Mouse (Mus musculus) forebrain, embryonic 10.5 days (tissue): ENCODE measurements around the gene Dclre1c. TPM values are rescaled to one million over a fixed set of nuclear protein-coding genes. Genes with fewer than 3 reads are reported as not detected.

ENCODE experiments used
- DNase-seq: peaks from one replicate; pipeline ENCODE4 v3.0.0-alpha.2; 2017; ENCODE audit warnings: low spot score; ENCODE audit errors: extremely low spot score
- H3K27ac ChIP-seq: fragments of 300-500 bp; sonication (generic); 2 replicates; pipeline ENCODE4 v1.5.1; 2016; ENCODE audit warnings: mild to moderate bottlenecking
- H3K27me3 ChIP-seq: fragments of 300-500 bp; sonication (generic); 2 replicates; pipeline ENCODE4 v1.6.1; 2016; ENCODE audit warnings: mild to moderate bottlenecking; ENCODE audit not compliant: poor library complexity, severe bottlenecking
- H3K36me3 ChIP-seq: fragments of 300-500 bp; sonication (generic); replicated peaks from 2 replicates; pipeline ENCODE4 v1.6.1; 2016; ENCODE audit warnings: mild to moderate bottlenecking, moderate library complexity
- H3K4me1 ChIP-seq: fragments of 300-500 bp; sonication (generic); 2 replicates; pipeline ENCODE4 v1.6.1; 2016
- H3K4me3 ChIP-seq: fragments of 300-500 bp; sonication (generic); 2 replicates; pipeline ENCODE4 v1.5.1; 2016; ENCODE audit warnings: mild to moderate bottlenecking, moderate library complexity
- H3K9me3 ChIP-seq: fragments of 300-500 bp; sonication (generic); 2 replicates; pipeline ENCODE4 v1.6.1; 2016; ENCODE audit warnings: mild to moderate bottlenecking, moderate library complexity
- WGBS: fragments of 180-500 bp; shearing (Covaris S2); methylation state at CpG from one replicate; pipeline ENCODE4 v1.1.7; 2016; 5-methylcytosine and 5-hydroxymethylcytosine counted together
- polyA plus RNA-seq: library from polyadenylated mRNA; unstranded; fragments of >200 nt; fragmentation: Nextera tagmentation; extraction: Ambion mirVana; gene quantifications from 2 replicates; pipeline ENCODE4 v1.2.1, GENCODE M21; 2016

The Dclre1c gene
- polyA plus RNA-seq, 1 experiment from 2014 or later = 10.2 TPM

DNA sequence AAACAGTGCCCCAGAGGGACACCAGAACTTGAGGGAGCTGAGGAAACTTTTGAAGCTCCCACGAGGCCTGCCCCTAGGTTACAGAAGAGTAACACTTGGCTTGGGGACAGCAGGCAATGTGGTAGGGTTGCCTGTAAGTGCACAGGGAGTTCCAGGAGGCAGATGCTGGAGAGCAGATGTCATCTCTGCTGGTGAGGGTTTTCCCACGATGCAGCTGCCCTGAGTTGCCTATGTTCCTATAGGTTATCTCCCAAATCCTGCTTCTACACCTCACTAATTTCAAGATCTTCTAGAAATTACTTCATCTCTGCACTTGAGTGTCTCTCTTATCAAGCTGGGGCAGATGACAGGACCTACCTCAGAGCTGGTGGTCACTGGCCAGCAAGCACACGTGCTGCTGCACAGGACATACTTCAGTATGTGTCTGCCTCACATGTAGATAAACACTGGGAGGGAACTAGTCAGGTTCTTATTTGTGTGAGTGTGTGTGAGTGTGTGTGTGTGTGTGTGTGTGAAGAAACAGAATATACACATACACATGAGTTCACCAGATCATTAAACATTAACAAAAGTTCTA lies 70.0 kb downstream of the Dclre1c start:
- Histone ChIP-seq H3K9me3 (no peaks in the 10 kb centered on the region), H3K27ac (no peak overlapping the region), H3K4me3 (no peak overlapping the region), H3K4me1 (no peaks in the 10 kb centered on the region), H3K27me3 (no peaks in the 10 kb centered on the region), H3K36me3 (peaks cover 92% of the 10 kb centered on the region)
- no peak for DNase-seq
- WGBS = 92% methylated on average over 3 of the region's 3 CpGs

DNA sequence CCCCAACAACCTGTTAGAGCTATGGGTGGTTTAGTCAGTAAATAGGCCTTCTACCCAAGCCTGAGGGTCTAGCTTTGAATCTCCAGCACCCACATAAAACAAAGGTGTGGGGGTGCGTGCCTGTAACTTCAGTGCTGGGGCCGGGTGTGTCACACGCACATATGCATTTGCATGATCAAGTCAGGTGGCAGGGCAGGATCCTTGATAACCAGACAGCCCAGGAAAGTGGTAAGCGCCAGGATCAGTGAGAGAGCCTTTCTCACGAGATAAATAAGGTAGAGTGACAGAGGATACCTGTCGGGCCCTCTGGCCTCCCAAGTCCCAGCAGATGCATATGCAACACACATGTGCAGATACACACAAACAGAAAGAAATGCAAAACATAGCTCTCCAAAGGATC lies 75.6 kb downstream of the Dclre1c start:
- no peaks in the 10 kb centered on the region for H3K27me3 ChIP-seq
- WGBS = 94% methylated on average over 6 of the region's 6 CpGs
- H3K27ac ChIP-seq = no peak overlapping the region
- no peaks in the 10 kb centered on the region for H3K9me3 ChIP-seq
- peaks cover 86% of the 10 kb centered on the region for H3K36me3 ChIP-seq
- DNase-seq = no peak
- no peak overlapping the region for H3K4me3 ChIP-seq
- no peaks in the 10 kb centered on the region for H3K4me1 ChIP-seq

DNA sequence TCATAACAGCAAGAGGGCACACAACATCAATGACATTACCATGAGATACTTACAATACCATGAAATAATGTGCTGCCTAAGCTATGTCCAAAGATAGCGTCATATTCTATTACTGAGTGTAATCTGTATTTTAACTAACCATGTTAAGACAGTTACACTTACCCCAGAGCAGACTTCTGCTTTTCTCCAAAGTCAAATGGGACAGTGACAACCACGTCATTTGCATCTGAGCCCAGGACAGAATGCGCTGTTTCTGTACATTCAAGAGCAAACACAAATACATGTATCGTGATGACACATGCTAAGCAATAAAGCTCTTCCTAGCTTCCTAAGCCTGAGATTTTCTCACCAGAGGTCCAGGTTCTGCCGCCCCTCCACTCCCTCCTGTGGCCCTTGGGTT lies 77.0 kb downstream of the Dclre1c start:
- Histone ChIP-seq H3K9me3 (no peaks in the 10 kb centered on the region), H3K4me3 (no peak overlapping the region), H3K27ac (no peak overlapping the region), H3K4me1 (no peaks in the 10 kb centered on the region), H3K36me3 (peaks cover 86% of the 10 kb centered on the region), H3K27me3 (no peaks in the 10 kb centered on the region)
- WGBS = 96% methylated on average over 5 of the region's 5 CpGs
- no peak for DNase-seq

DNA sequence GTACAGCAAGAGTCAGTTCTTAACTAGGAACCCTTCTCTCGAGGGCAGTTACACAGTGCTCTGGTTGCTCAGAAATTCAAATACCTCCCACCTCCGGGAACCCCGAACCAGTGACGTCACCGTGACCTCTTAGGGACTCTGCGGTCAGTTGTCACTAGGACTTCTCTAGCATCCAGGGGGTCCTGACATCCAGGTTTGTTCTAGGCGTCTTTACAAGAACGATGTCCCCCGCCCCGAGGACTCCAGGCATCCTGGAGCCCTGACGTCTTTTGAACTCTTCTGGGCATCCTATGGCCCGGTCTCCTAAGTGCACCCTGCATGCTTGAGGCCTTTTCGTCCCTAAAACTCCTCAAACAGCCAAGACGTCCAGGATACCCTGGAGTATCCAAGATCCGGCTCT lies 88.1 kb downstream of the Dclre1c start:
- peak; percentile 45 for DNase-seq
- Histone ChIP-seq H3K4me1 (peaks cover 16% of the 10 kb centered on the region), H3K9me3 (no peaks in the 10 kb centered on the region), H3K36me3 (peaks cover 40% of the 10 kb centered on the region), H3K27me3 (no peaks in the 10 kb centered on the region), H3K27ac (peak overlapping the region; percentile 92), H3K4me3 (peak overlapping the region; percentile 85)
- 0% methylated on average over 15 of the region's 15 CpGs for WGBS

DNA sequence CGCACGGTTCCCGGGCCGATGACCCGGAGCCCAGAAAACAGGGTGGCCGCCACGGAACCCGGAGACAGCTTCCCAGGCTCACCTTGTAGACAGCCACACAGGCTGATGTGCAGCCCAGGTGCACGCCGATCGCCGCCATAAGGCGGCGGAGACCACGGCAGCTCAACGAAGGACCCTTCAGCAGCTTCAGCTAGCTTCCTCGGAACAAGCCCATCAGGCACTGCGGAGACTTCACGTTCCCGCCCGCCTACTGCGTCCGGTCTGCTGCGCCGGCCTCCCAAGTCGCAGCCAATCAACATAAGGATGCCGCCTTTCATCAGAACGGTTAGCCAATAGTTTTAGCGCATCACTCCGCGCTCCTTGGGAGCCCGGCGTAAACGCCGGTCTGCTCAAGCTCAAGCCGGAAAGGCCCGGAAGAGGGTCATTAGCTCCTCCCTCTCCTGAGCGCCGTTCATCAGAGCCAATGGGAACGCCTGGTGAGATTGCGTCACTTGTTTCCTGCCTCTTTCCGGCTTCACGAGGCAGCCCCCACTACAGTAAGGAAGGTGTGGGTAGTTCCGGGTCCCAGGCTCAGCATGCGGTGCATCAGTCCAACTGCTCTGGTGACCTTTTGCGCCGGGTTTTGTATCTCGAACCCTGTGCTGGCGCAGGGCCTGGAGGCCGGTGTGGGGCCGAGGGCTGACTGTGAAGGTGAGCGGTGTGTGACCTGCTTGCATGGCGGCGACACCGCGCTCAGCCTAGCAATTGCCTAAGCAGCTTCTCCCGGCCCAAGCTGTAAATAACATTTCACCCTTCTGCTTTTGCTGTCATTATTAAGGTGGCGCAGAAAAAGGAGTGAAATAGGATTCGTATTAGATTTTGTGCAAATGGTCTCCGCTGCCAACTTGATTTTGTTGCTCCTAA lies 88.9 kb downstream of the Dclre1c start, which contains the start of the genes Gm45902, Hspa14 and Cdnf:
Gm45902 (minus strand) TSS at position 239 of the 903 bp plus-strand sequence.
Hspa14 (minus strand) TSS at position 263 of the 903 bp plus-strand sequence.
Cdnf (plus strand) TSS at position 479 of the 903 bp plus-strand sequence.
- peak within 1 kb of the TSS; percentile 85 for H3K4me3 ChIP-seq
- WGBS = under 1% methylated on average over 60 of the region's 60 CpGs
- no peaks in the 10 kb centered on the region for H3K9me3 ChIP-seq
- H3K4me1 ChIP-seq = peaks cover 16% of the 10 kb centered on the region
- peak within 1 kb of the TSS; percentile 92 for H3K27ac ChIP-seq
- peak; percentile 95 for DNase-seq
- H3K36me3 ChIP-seq = peaks cover 33% of the 10 kb centered on the region
- no peaks in the 10 kb centered on the region for H3K27me3 ChIP-seq

Other genes starting within 250 kb of the Dclre1c start
- gene Nmt2, start 139.9 kb upstream of the Dclre1c start, polyA plus RNA-seq = 63.6 and 64.1 TPM in 2 replicates
- 22.9 and 23.2 TPM in 2 replicates for gene Rpp38, start 91.5 kb upstream of the Dclre1c start, polyA plus RNA-seq
- gene Acbd7, start 88.0 kb upstream of the Dclre1c start, polyA plus RNA-seq = 0.32 TPM in 1 of 2 replicates, not detected in the other
- not detected in 2 replicates for gene Olah, start 26.9 kb upstream of the Dclre1c start, polyA plus RNA-seq
- gene Meig1, start 1.5 kb upstream of the Dclre1c start, polyA plus RNA-seq = 0.30 TPM in 1 of 2 replicates, not detected in the other
- 39.0 and 43.7 TPM in 2 replicates for gene Suv39h2, start 50.9 kb downstream of the Dclre1c start, polyA plus RNA-seq
- 8.9 and 11.1 TPM in 2 replicates for gene Gm45902, start 88.7 kb downstream of the Dclre1c start, polyA plus RNA-seq
- 147 and 154 TPM in 2 replicates for gene Hspa14, start 88.7 kb downstream of the Dclre1c start, polyA plus RNA-seq
- 0.36 and 0.50 TPM in 2 replicates for gene Cdnf, start 88.9 kb downstream of the Dclre1c start, polyA plus RNA-seq
- gene Fam107b, start 146.4 kb downstream of the Dclre1c start, polyA plus RNA-seq = 42.6 and 43.1 TPM in 2 replicates